Mouse (Mus musculus): ENCODE data around the gene St3gal5.

DNA sequence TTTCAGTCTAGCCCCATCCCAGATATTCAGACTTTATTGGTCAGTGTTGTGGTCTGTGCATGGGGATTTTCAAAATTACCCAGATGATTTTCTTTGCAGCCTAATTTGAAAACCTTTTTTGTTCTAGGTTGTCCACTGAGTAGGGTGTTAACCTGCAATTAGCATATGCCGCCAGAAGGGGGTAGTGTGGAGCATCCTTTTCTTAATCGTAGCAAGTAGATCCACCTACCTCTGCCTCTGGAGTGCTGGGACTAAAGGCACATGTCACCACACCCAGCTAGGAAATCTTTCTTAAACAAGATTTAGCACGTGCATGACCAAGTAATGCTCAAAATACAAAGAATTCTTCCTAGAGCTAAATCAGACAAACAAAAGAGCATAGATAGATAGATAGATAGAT is 52.4 kb downstream of the St3gal5 start:
- no peak for TF ChIP-seq CTCF (IDR thresholded peaks at IDR 0.05; ENCODE audit: control insufficient read depth, insufficient read depth, insufficient replicate concordance, low read depth, low read length)
- no peak for TF ChIP-seq POLR2A (IDR thresholded peaks at IDR 0.05; ENCODE audit: control insufficient read depth, low read depth, low read length)
